Mouse (Mus musculus) fat pad, adult 2 months (tissue): ENCODE results near the gene Ift46.

Experiments used
- DNase-seq: peaks from one replicate; pipeline ENCODE4 v3.0.0-alpha.2; 2011; ENCODE audit warnings: low read depth, low spot score; ENCODE audit errors: extremely low read depth

Gene Ift46

DNA sequence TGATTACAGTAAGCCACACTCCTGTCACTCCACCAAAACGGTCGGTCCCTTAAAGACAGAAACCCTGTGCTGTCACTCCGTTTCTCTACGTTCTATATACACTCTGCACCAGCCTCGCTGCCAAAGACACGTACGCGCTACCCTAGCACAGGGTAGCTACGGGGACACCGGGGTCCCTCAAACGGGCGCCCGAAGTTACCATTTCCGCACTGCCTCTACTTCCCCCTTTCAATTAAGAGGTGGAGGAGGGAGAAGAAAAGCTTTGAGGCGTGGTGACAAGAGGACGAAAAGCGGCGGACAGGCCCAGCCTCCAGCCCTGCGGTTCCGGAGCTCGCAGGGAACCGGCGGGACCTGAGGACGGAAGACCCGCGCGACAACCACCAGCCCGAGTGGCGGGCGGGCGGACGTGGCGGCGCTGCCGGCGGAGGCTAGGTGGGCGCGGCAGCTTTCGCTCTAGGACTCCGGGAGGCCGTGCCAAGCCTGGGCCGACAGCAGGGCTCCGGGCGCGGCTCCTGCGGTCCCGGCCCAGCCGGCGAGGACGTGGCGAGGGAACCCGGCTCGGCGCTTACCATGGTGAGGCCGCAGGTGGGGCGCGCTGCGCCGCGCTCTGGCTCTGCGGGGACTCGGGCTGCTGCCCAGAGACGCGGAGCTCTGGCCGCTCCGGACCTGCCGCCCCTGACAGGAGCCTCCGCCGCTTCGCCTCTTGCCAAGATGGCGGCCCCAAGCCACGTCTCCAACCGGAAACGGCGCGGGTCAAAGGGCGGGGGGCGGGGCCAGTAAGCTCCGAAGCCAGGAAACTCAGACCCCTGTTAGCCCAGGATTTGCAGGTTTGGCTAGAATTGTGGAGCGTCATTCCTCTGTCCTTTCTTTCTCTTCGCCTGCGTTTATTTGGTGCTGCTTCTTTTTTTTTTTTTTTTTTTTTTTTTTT lies at the start of gene Ift46, which contains the start of gene Arcn1:
TSS of gene Ift46 (plus strand) at position 808 of the 928 bp plus-strand sequence.
TSS of gene Arcn1 (minus strand) at position 745 of the 928 bp plus-strand sequence.
- DNase-seq: no peak

GRCm38 (mm10) chr9:44718937-44719631 lies 48.6 kb upstream of the Ift46 start:
- DNase-seq: peak; percentile 54

DNA sequence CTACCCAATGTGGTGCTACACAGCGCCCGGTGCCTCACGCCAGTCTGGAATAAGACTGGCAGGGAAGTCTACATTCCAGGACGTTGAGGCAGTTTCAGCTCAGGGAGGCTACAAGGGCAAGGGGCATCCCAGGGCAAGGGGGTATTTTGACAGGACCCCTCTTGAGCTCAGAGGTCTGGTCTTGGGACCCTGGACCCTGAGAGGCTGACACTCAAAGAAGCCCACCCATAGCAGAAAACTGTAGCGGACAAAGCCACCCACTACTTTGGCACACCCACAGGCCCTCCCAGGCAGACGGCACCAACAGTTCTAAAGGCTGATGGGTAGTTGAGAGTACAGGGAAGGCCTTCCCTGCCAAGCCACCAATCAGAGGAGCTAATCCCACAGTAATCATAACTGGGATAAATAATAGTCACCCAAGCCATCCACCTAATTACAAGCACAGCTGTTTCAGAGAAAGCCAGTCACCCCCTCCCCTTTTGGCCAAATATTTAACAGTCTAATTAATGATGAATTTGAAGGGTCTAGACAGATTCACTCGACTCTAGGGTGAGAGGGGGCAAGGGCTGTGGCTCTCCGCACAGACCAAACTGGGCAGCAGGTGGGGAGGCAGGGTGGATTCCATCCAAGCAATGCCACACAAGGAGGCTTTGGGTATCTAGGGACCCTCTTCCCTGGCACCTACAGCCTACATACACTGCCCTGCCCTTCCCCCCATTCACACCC lies 47.9 kb upstream of the Ift46 start:
- no peak for DNase-seq

DNA sequence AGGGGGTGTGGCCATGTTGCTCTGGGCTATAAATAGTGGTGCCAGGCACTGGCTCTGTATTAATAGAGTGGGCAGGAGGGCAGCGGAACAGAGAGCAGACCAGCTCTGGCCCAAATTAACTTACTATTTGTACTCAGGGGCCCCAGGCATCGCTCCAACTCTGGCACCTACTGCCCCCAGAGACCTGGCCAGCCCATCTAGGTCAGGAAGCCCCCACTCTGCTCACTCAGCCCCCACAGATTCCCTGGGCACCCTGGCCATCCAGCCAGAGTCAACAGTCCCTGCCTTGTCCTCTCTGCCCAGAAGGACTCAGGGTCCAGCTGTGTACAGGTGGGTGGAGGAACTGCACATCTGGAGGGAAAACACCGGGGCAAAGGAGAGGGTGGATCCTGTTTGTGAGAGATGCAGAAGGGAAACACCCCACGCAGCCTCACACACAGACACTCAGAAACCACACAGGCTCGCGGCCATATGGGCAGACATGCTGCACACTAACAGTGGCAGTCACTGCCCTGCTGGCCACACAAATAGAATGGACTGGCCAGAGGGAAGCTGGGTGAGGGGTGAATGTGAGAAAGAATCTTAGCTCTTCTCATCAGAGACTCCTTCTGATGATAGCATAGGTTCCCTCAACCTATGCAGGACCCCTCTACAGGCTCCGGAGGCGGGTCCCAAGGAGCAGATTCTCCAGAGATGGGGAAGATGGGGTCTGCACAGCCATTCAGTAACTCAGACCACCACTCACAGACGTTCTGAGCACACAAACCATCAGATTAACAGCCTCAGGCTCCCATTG lies 47.2 kb upstream of the Ift46 start:
- DNase-seq: no peak

DNA sequence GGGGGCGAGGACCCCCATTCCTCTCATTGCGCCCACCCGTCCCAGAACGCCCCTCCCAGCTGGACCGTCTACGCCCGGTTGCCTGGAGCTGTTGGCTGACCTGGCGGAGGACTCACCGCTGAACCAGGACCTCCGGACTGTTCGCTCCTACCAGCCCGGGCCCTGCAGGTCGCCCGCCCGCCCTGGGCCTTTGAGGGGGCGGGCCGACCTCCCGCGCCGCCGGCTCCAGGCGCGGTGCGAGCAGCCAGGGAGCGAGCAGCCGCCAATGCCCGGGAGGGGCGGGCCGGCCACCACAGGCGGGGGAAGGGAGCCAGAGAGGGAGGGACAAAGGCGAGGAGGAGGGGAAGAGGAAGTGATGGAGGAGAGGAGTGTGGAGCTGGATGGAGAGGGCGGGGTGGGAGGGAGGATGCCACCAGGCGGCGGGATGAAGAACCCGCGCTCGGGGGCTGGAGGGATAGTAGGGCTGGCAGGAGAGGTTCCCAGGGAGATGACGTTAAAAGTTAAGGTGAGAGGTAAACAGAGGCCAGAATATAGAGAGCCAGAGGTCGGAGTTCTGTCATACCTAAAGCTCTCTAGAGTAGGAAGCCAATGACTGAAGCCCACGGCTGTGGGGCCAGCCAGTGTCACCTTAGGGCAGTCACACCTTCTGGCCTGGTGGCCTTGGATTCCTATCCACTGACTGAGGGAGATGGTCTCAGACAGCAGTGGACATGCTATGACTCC lies 46.4 kb upstream of the Ift46 start:
- DNase-seq: no peak

GRCm38 (mm10) chr9:44721877-44722186 lies 45.9 kb upstream of the Ift46 start:
- no peak for DNase-seq

- DNase-seq: no peak
Measured at GRCm38 (mm10) chr9:44722575-44722974, 45.1 kb upstream of the Ift46 start.

- DNase-seq: no peak
Measured at GRCm38 (mm10) chr9:44723008-44723407, 44.7 kb upstream of the Ift46 start.

GRCm38 (mm10) chr9:44723521-44724041 lies 44.1 kb upstream of the Ift46 start:
- no peak for DNase-seq

DNA sequence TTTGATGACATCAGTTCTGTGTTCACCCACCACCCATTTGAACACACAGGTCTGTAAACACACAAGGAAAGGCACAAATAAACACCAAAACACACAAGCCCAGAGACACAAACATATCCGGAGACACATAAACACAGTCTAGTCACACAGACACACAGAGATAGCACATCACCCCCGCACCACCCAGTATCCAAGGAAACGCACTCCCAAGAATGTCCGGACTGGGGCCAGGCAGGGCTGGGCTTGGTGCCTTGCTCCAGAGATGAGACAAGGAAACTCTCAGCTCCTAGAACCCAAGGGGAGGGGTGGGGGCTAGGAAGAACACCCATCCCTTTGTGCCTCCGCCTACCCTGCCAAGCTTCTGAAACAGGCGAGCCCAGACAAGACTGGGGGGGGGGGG lies 43.5 kb upstream of the Ift46 start:
- no peak for DNase-seq

- no peak for DNase-seq
Measured at GRCm38 (mm10) chr9:44724665-44725064, 43.0 kb upstream of the Ift46 start.

DNA sequence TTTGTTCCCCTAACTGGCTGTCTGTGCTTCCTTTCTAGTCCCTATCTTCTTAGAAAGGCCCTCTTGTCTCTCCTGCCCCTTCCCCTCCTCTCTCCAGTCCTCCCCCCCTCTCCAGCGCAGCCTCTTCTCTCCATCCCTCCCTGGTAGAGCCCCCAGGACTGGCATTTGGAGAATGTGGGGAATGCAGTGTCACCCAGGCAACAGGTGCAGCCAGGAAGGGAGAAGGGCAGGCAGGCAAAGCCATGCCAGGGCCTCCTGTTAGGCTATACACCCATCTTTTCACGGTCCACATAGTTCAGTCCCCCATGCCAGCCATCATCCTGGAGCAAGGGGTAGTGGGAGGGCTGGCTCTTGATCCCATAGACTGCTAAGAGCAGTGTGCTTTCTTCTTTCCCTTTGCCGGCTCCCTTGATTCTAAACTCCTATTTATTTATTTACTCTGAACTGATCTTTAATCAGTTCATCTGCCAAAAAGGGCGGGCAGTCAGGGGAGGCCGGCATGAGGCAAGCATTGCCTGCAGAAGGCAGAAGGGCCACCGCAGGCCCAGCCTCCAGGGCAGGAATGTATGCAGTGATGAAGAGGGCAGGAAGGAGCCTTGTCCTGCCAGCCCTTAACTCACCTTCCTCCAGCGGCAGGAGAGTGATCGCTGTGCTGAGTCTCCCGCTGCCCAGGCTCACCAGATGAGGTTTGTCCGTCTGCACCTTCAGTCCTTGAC lies 41.1 kb upstream of the Ift46 start:
- no peak for DNase-seq

DNA sequence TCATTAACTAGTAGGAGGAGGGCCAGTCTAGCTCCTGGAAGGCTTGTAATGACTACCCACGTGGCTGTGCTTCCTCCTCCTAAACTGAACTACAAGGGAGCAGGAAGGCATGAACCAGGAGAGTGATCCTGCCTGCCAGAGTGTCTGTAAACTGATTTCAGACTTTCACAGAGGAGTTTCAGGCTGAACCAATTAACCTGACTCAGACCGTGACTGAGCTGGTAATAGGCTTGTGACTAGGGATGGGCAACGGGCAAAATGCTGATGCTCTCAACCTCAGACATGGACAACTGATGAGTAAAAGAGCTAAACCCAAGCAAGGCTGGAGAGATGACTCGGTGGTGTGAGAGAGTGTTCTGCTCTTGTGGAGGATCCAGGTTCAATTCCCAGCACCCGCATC lies 40.3 kb upstream of the Ift46 start:
- no peak for DNase-seq

DNA sequence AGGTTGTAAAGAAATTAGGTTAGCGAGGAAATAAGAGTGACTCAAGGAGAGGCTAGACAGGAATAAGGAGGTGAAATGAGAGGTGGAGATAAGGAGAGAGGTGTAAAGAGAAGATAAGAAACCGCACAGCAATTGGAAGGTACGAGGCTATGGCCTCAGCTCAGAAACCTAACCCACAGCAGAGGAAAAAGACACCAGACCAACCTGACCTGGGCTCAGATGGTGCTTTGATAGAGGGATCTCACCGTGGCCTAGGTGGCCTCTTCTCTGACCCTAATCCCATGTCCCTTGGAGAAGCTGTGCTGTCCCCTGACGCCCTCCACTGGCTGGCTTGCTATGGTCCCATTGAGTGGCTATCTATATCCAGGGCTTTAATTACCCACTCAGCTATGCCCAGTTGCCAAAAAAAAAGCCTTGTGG lies 35.6 kb upstream of the Ift46 start:
- DNase-seq: no peak

GRCm38 (mm10) chr9:44732921-44733530 lies 34.7 kb upstream of the Ift46 start:
- DNase-seq: no peak

- no peak for DNase-seq
Measured at GRCm38 (mm10) chr9:44733671-44734523, 33.8 kb upstream of the Ift46 start.

- no peak for DNase-seq
Measured at GRCm38 (mm10) chr9:44734524-44735494, 32.9 kb upstream of the Ift46 start, which contains the start of gene Phldb1. Gene Phldb1, minus strand, starts transcription at chr9:44735198.
